Mouse (Mus musculus) intestine, embryonic 14.5 days (tissue): ENCODE measurements around the gene Zfp60. TPM values are rescaled to one million over a fixed set of nuclear protein-coding genes. Genes with fewer than 3 reads are reported as not detected.
A peak's percentile ranks its signal among the peaks of the same experiment; 100 is the strongest.
"Not testable (repeated sequence)": the region's sequence is repeated elsewhere in the genome, so short reads cannot be mapped to it uniquely, and the experiment has no call there.

Source experiments
- ATAC-seq: fragments of 200-750 bp; cut with Nextera tagmentation; replicated peaks from 2 replicates; pipeline ENCODE4 v1.8.0; 2017; ENCODE audit warnings: low read depth, moderate number of reproducible peaks, moderate TSS enrichment, moderate library complexity; ENCODE audit not compliant: low FRiP score, low TSS enrichment
- DNase-seq: peaks from one replicate; pipeline ENCODE4 v3.0.0-alpha.2; 2018; ENCODE audit warnings: low spot score
- H3K27ac ChIP-seq: fragments of 300-500 bp; sonication (generic); 2 replicates; pipeline ENCODE4 v1.5.1; 2014; ENCODE audit warnings: low read depth, mild to moderate bottlenecking, control low read depth
- H3K27me3 ChIP-seq: fragments of 300-500 bp; sonication (generic); replicated peaks from 2 replicates; pipeline ENCODE4 v1.6.1; 2014; ENCODE audit warnings: low read length, control low read depth; ENCODE audit not compliant: control insufficient read depth, insufficient read depth
- H3K36me3 ChIP-seq: fragments of 300-500 bp; sonication (generic); 2 replicates; pipeline ENCODE4 v1.6.1; 2014; ENCODE audit warnings: low read length, control low read depth; ENCODE audit not compliant: control insufficient read depth, insufficient read depth
- H3K4me1 ChIP-seq: fragments of 300-500 bp; sonication (generic); replicated peaks from 2 replicates; pipeline ENCODE4 v1.6.1; 2014; ENCODE audit warnings: low read length, control low read depth, mixed read lengths; ENCODE audit not compliant: control insufficient read depth, insufficient read depth
- H3K4me2 ChIP-seq: fragments of 300-500 bp; sonication (generic); 2 replicates; pipeline ENCODE4 v1.6.1; 2014; ENCODE audit warnings: low read length
- H3K4me3 ChIP-seq: fragments of 300-500 bp; sonication (generic); 2 replicates; pipeline ENCODE4 v1.5.1; 2014; ENCODE audit warnings: low read depth, low read length, control low read depth, mixed read lengths
- H3K9ac ChIP-seq: fragments of 300-500 bp; sonication (generic); 2 replicates; pipeline ENCODE4 v1.6.1; 2014; ENCODE audit warnings: mild to moderate bottlenecking, low read length
- H3K9me3 ChIP-seq: fragments of 300-500 bp; sonication (generic); 2 replicates; pipeline ENCODE4 v1.6.1; 2016; ENCODE audit warnings: low read length, control low read depth; ENCODE audit not compliant: control insufficient read depth
- WGBS: fragments of 180-500 bp; shearing (Covaris S2); extraction: QIAGEN DNeasy Blood & Tissue Kit; methylation state at CpG from one replicate; pipeline ENCODE4 v1.1.7; 2014; 5-methylcytosine and 5-hydroxymethylcytosine counted together
- polyA plus RNA-seq: library from polyadenylated mRNA; unstranded; fragments of >200 nt; fragmentation: Nextera tagmentation; extraction: Ambion mirVana; gene quantifications from 2 replicates; pipeline ENCODE4 v1.2.1, GENCODE M21; 2014

The Zfp60 gene
- polyA plus RNA-seq, 1 experiment from 2014 or later = 28.5 TPM

- H3K4me1 ChIP-seq = no peaks in the 10 kb centered on the region
- WGBS = 79% methylated on average over 5 of the region's 5 CpGs
- peaks cover 26% of the 10 kb centered on the region for H3K36me3 ChIP-seq
- H3K9me3 ChIP-seq = no peaks in the 10 kb centered on the region
- no peak overlapping the region for H3K4me2 ChIP-seq
- no peaks in the 10 kb centered on the region for H3K27me3 ChIP-seq
- no peak overlapping the region for H3K4me3 ChIP-seq
- DNase-seq (no peak), ATAC-seq (no peak)
- H3K27ac ChIP-seq = no peak overlapping the region
- H3K9ac ChIP-seq = no peak overlapping the region
Measured at GRCm38 (mm10) chr7:27735457-27735856, 4.3 kb downstream of the Zfp60 start.

GRCm38 (mm10) chr7:27756351-27757047, 25.3 kb downstream of the Zfp60 start:
- Histone ChIP-seq H3K36me3 (peaks cover under 1% of the 10 kb centered on the region; the same call in 1 of the 2 replicates), H3K27me3 (no peaks in the 10 kb centered on the region), H3K4me1 (no peaks in the 10 kb centered on the region), H3K4me3 (no peak overlapping the region), H3K9ac (no peak overlapping the region), H3K9me3 (no peaks in the 10 kb centered on the region), H3K4me2 (no peak overlapping the region), H3K27ac (no peak overlapping the region)
- DNase-seq (no peak), ATAC-seq (no peak)
- WGBS = 47% methylated on average over 5 of the region's 5 CpGs

GRCm38 (mm10) chr7:27757048-27757375, 25.8 kb downstream of the Zfp60 start:
- Histone ChIP-seq H3K4me2 (no peak overlapping the region), H3K9ac (no peak overlapping the region), H3K36me3 (no peaks in the 10 kb centered on the region), H3K9me3 (no peaks in the 10 kb centered on the region), H3K4me1 (no peaks in the 10 kb centered on the region), H3K27me3 (no peaks in the 10 kb centered on the region), H3K4me3 (no peak overlapping the region), H3K27ac (no peak overlapping the region)
- DNase-seq = no peak
- ATAC-seq = no peak
- 77% methylated on average over 3 of the region's 3 CpGs for WGBS

- Histone ChIP-seq H3K27me3 (no peaks in the 10 kb centered on the region), H3K9me3 (no peaks in the 10 kb centered on the region), H3K4me1 (no peaks in the 10 kb centered on the region; the same call in 1 of the 2 replicates), H3K27ac (no peak overlapping the region), H3K4me2 (peak overlapping the region; percentile 53), H3K36me3 (no peaks in the 10 kb centered on the region), H3K9ac (0 out of 2 replicates have a peak overlapping the region, but pooled peaks have one; percentile 34), H3K4me3 (peak overlapping the region; percentile 34)
- WGBS = 6% methylated on average over 16 of the region's 17 CpGs
- ATAC-seq (peak; percentile 47; the same call in 1 of the 2 replicates), DNase-seq (peak; percentile 54)
Measured at GRCm38 (mm10) chr7:27765176-27765886, 34.1 kb downstream of the Zfp60 start.

GRCm38 (mm10) chr7:27789306-27789705, 58.1 kb downstream of the Zfp60 start:
- no peak overlapping the region for H3K27ac ChIP-seq
- H3K9ac ChIP-seq = no peak overlapping the region
- no peaks in the 10 kb centered on the region for H3K4me1 ChIP-seq
- H3K9me3 ChIP-seq = peaks cover 7% of the 10 kb centered on the region; the same call in 1 of the 2 replicates
- no peak overlapping the region for H3K4me2 ChIP-seq
- no peaks in the 10 kb centered on the region for H3K27me3 ChIP-seq
- 84% methylated on average over 5 of the region's 5 CpGs for WGBS
- no peaks in the 10 kb centered on the region for H3K36me3 ChIP-seq
- ATAC-seq (no peak), DNase-seq (no peak)
- H3K4me3 ChIP-seq = no peak overlapping the region

- WGBS = 51% methylated on average over 2 of the region's 3 CpGs
- H3K9me3 ChIP-seq = not testable (repeated sequence)
Measured at GRCm38 (mm10) chr7:27793865-27794264, 62.7 kb downstream of the Zfp60 start.

GRCm38 (mm10) chr7:27794566-27794965, 63.4 kb downstream of the Zfp60 start:
- DNase-seq = no peak
- Histone ChIP-seq H3K4me2 (no peak overlapping the region), H3K4me3 (no peak overlapping the region), H3K27ac (no peak overlapping the region), H3K4me1 (no peaks in the 10 kb centered on the region; the same call in 1 of the 2 replicates), H3K9ac (no peak overlapping the region), H3K9me3 (no peaks in the 10 kb centered on the region), H3K27me3 (no peaks in the 10 kb centered on the region), H3K36me3 (no peaks in the 10 kb centered on the region)
- ATAC-seq = no peak

More at GRCm38 (mm10) chr7:27793865-27794264, 62.7 kb downstream of the Zfp60 start:
- DNase-seq, ATAC-seq, H3K9ac ChIP-seq, H3K4me1 ChIP-seq, H3K4me2 ChIP-seq, H3K27me3 ChIP-seq, H3K27ac ChIP-seq, H3K4me3 ChIP-seq, H3K36me3 ChIP-seq: not testable (repeated sequence)

- H3K4me3 ChIP-seq = no peak overlapping the region
- ATAC-seq (peak; percentile 55; the same call in 1 of the 2 replicates), DNase-seq (peak; percentile 52)
- H3K9me3 ChIP-seq = no peaks in the 10 kb centered on the region
- 33% methylated on average over 8 of the region's 8 CpGs for WGBS
- H3K27ac ChIP-seq = no peak overlapping the region
- no peaks in the 10 kb centered on the region for H3K27me3 ChIP-seq
- no peaks in the 10 kb centered on the region for H3K36me3 ChIP-seq
- H3K4me1 ChIP-seq = no peaks in the 10 kb centered on the region; the same call in 1 of the 2 replicates
- H3K9ac ChIP-seq = no peak overlapping the region
- no peak overlapping the region for H3K4me2 ChIP-seq
Measured at GRCm38 (mm10) chr7:27797906-27798811, 67.0 kb downstream of the Zfp60 start.
